Mouse (Mus musculus): ENCODE measurements around the gene Eif2d. TPM values are rescaled to one million over a fixed set of nuclear protein-coding genes. Genes with fewer than 3 reads are reported as not detected.

Gene Eif2d
- polyA plus RNA-seq, 1 experiment from 2014 or later = 67.9 TPM

- no peak overlapping the region for H3K27ac ChIP-seq (ENCODE audit: low read depth, low read length)
- no peak overlapping the region for H3K9ac ChIP-seq (ENCODE audit: low read depth, low read length)
- no peaks in the 10 kb centered on the region for H3K27me3 ChIP-seq (ENCODE audit: control insufficient read depth, insufficient read depth, low read length)
- H3K4me3 ChIP-seq (ENCODE audit: low read length) = no peak overlapping the region
- no peak overlapping the region for H3K4me2 ChIP-seq (replicated peaks; ENCODE audit: low read depth, low read length)
- no peaks in the 10 kb centered on the region for H3K4me1 ChIP-seq (ENCODE audit: control insufficient read depth, insufficient read depth, low read length)
- H3K36me3 ChIP-seq (ENCODE audit: control insufficient read depth, insufficient read depth, low read length) = no peaks in the 10 kb centered on the region
- no peak for ATAC-seq (ENCODE audit: low FRiP score, low TSS enrichment)
- WGBS = 65% methylated on average over 12 of the region's 12 CpGs
- no peaks in the 10 kb centered on the region for H3K9me3 ChIP-seq (ENCODE audit: control insufficient read depth, low read length)
These were observed 80.5 kb downstream of the Eif2d start for GRCm38 (mm10) chr1:131233527-131233926.

- no peak for ATAC-seq (ENCODE audit: low FRiP score, low TSS enrichment)
- WGBS = 40% methylated on average over 7 of the region's 7 CpGs
- Histone ChIP-seq H3K9me3 (ENCODE audit: control insufficient read depth, low read length) (no peaks in the 10 kb centered on the region), H3K27me3 (ENCODE audit: control insufficient read depth, insufficient read depth, low read length) (no peaks in the 10 kb centered on the region), H3K36me3 (ENCODE audit: control insufficient read depth, insufficient read depth, low read length) (no peaks in the 10 kb centered on the region), H3K4me2 (replicated peaks; ENCODE audit: low read depth, low read length) (no peak overlapping the region), H3K4me3 (ENCODE audit: low read length) (no peak overlapping the region), H3K9ac (ENCODE audit: low read depth, low read length) (no peak overlapping the region), H3K27ac (ENCODE audit: low read depth, low read length) (no peak overlapping the region), H3K4me1 (ENCODE audit: control insufficient read depth, insufficient read depth, low read length) (0 out of 2 replicates have a peak, but pooled peaks cover 4% of the 10 kb centered on the region)
These were observed 83.1 kb downstream of the Eif2d start for GRCm38 (mm10) chr1:131236077-131236476.

Other genes starting within 250 kb of the Eif2d start
- not detected in 2 replicates for gene Il20, start 241.7 kb upstream of the Eif2d start, polyA plus RNA-seq (2014; fragmentation: Nextera tagmentation; extraction: Ambion mirVana)
- 0.28 and 0.44 TPM in 2 replicates for gene Il19, start 213.1 kb upstream of the Eif2d start, polyA plus RNA-seq (2014; fragmentation: Nextera tagmentation; extraction: Ambion mirVana)
- gene Il10, start 133.3 kb upstream of the Eif2d start, polyA plus RNA-seq (2014; fragmentation: Nextera tagmentation; extraction: Ambion mirVana) = not detected in 2 replicates
- gene Mapkapk2, start 55.4 kb upstream of the Eif2d start, polyA plus RNA-seq (2014; fragmentation: Nextera tagmentation; extraction: Ambion mirVana) = 59.9 and 62.8 TPM in 2 replicates
- 6.0 and 6.3 TPM in 2 replicates for gene Dyrk3, start 14.8 kb upstream of the Eif2d start, polyA plus RNA-seq (2014; fragmentation: Nextera tagmentation; extraction: Ambion mirVana)
- gene Rassf5, start 92.1 kb downstream of the Eif2d start, polyA plus RNA-seq (2014; fragmentation: Nextera tagmentation; extraction: Ambion mirVana) = 1.6 and 1.8 TPM in 2 replicates
- 2.9 TPM in 2 replicates for gene Ikbke, start 126.4 kb downstream of the Eif2d start, polyA plus RNA-seq (2014; fragmentation: Nextera tagmentation; extraction: Ambion mirVana)